Mouse (Mus musculus): Measurements from ENCODE around the gene Gpc1. TPM values are rescaled to one million over a fixed set of nuclear protein-coding genes. Genes with fewer than 3 reads are reported as not detected.

The Gpc1 gene
- polyA plus RNA-seq (2015; fragmentation: Nextera tagmentation; extraction: Ambion mirVana) = 24.3 and 25.9 TPM in 2 replicates

GRCm38 (mm10) chr1:92831188-92832001 lies at the start of gene Gpc1:
Gpc1 (plus strand) TSS chr1:92831645.
- peak; percentile 87 for DNase-seq (ENCODE audit: low spot score)

DNA sequence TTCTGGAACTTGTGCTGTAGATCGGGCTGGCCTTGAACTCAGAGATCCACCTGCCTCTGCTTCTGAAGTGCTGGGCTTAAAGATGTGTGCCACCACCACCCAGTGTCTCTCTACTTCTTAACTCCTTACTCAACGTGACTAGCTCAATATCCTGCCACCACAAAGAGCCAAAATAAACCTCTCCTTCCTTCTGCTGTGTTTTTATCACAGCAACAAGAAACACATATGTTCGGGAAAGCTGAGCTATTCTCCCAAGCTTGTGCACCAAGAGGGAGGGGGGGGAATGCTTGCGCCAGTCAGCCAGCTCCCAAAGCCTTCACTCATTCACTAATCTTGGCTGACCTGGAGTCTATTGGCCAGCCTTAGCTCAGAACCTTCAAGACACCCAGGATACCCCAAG lies 49.6 kb upstream of the Gpc1 start:
- no peak for DNase-seq (ENCODE audit: low spot score)

DNA sequence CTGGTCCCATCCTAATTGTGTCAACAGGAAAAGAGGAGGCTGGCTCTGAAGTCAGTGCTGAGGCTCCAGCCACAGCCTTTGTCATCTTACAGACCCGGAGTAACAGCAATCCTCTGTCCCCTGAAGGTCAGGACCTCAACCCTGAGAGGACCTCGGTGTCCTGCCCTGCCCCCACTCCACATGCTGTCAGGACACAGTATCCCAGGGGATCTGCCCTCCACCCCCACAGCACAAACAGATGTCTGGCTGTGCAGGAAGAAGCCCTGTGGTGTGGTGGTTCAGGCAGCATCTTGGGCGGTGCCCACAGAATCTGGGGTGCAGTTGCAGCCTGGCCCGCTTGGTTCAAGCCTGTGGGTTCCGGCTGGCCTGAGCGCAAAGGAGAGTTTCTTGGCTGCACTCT lies 48.9 kb upstream of the Gpc1 start:
- no peak for DNase-seq (ENCODE audit: low spot score)

DNA sequence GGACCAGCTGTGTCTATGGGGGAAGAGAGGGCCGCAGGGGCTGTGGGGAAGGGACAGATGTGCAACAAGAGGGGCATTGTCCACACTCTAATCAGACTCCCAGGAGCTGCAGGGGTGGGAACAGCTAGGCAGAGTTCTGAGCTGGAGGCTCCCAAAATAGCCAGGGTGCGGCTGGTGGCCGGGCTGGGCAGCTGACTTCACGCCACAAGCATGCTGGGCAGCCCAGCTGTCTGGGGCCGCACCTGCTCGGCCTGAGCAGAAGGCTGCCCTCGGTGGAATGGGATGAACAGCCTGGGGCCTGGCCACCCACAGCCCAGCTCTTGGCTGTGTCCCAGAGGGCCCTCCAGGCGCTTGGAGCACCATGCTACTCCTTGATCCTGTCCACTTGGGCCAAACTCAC lies 44.2 kb upstream of the Gpc1 start:
- DNase-seq (ENCODE audit: low spot score) = no peak

DNA sequence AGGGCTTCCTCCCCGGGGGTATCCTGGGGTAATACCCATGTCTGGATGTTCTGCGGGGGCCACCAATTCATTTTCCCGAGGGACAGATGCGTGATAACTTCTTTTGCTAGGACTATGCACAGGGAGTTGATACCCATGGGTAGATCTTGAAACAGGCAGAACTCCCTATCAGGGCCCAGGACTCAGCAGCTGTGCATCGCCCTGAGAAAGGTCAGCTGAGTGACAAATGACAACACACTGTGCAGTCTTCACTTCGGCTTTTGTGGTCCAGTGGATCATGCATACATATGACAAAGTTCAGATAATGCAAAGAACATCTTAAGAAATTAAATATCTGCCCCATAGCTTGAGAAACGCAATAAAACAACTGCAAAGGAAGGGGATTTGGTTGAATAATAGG lies 43.4 kb upstream of the Gpc1 start:
- DNase-seq (ENCODE audit: low spot score) = no peak

DNA sequence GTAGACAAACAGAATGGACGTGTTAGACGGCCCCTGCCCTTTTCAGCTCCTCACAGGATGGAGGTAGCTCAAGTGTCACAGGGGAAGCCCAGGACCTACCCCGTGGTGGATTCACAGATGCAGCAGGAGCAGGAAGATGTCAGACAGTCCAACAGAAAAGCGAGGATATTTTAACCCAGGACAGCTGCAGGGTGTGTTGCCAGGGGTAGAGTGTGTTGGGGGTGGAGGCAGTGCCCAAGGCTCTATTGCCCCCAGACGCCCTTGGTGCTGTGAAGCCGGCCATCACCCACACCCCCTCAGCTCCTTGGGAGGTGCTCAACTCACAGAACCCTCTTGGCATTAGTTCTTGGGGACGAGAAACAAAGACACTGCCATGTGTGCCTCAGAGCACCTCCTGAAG lies 40.8 kb upstream of the Gpc1 start:
- DNase-seq (ENCODE audit: low spot score) = no peak

DNA sequence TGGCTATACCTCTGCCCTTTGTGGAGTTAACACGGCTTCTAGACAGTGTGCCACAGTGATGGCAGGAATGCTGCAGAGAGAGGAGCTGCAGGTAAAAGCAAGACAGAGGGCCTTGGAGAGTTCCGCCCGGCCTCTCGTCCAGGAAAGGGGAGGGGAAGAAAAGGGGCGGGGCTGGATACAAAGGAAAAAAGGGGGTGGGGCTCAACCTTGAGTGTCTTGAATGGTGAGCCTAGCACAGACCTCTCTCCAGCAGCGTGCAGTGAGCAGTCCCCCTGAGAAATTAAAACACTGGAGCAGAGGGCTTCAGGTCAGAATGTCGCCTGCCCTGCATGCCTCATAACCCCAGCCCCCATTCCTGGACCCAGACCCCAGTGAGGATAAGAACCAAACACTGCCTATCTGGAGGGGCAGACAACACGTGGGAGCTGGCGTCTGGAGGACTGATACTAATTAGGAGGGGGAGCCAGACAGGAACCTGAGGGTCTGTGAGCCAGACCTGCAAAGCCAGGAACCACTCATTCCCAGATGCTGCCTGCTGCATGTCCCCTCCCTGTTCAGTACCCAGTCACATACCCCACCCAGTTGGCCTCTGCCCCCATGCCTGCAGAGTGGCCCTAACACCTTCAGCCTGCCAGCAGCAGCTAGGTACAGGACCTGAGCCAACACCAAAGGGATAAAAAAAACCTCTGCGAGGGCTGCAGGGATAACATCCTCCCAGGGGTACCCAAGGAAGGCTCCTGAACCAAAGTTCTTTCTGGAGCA lies 40.2 kb upstream of the Gpc1 start:
- no peak for DNase-seq (ENCODE audit: low spot score)

GRCm38 (mm10) chr1:92793781-92794180 lies 37.7 kb upstream of the Gpc1 start:
- no peak for DNase-seq (ENCODE audit: low spot score)

DNA sequence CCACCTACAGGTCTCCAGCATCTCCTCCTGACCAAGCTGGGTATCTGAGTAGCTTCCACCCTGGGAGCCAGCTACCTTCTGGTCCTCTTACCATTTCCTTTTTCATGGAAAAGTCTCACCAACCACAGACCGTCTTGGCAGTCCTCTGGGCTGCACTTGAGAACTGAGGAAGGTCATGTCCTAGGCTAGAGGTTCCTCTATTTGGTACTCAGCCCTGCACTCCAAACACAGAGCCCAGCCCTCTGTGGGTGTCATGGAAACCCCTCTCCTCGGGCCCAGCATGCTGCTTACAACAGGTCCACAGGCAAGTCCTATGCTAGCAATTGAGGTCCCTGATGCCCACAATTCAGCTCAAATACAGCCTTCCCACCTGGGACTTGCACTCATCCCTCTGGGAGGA lies 33.0 kb upstream of the Gpc1 start:
- no peak for DNase-seq (ENCODE audit: low spot score)

GRCm38 (mm10) chr1:92799653-92800052 lies 31.8 kb upstream of the Gpc1 start:
- no peak for DNase-seq (ENCODE audit: low spot score)

DNA sequence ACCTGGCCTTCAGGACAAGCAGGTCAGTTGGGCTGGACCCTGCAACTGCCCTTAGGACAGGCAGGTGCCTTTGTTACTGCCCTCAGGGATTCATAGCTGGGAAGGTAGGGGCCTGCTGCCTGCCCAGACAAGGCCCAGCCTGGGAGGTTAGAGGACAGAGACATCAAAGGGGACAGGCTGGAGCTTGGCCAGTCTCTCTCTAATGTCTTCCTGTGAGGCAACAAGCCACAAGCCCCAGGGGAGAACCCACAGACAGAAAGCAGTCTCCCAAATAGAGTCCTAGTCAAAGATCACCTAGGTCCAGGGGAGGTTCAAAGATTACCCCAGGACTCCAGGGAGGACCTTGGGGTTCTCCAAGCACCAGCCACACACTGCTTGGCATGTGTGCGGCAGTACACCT lies 29.1 kb upstream of the Gpc1 start:
- DNase-seq (ENCODE audit: low spot score) = no peak

DNA sequence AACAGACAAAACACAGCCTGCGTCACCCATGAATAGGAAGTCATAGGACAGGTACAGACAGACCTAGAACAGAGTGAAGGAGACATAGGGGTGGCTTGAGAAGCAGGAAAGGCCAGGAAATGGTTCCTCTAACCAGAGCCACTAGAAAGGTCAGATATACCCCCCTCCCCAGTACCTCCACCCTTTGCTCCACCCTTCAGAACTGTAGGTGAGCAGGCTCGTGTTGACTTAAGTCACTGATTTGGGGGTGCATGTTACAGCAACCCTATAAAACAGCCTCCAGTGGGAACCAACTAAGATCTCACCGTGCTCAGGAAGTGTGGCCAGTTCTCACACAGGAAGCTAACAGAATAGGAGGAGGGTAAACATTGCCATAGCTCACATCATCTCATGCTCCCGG lies 28.1 kb upstream of the Gpc1 start:
- no peak for DNase-seq (ENCODE audit: low spot score)

GRCm38 (mm10) chr1:92805181-92805580 lies 26.3 kb upstream of the Gpc1 start:
- no peak for DNase-seq (ENCODE audit: low spot score)

GRCm38 (mm10) chr1:92805836-92806235 lies 25.6 kb upstream of the Gpc1 start:
- DNase-seq (ENCODE audit: low spot score) = no peak

GRCm38 (mm10) chr1:92806720-92807119 lies 24.7 kb upstream of the Gpc1 start:
- DNase-seq (ENCODE audit: low spot score) = no peak

- no peak for DNase-seq (ENCODE audit: low spot score)
Observed at GRCm38 (mm10) chr1:92809621-92810020, 21.8 kb upstream of the Gpc1 start.

GRCm38 (mm10) chr1:92814319-92814718 lies 17.1 kb upstream of the Gpc1 start:
- no peak for DNase-seq (ENCODE audit: low spot score)

- DNase-seq (ENCODE audit: low spot score) = no peak
Observed at GRCm38 (mm10) chr1:92815100-92815499, 16.3 kb upstream of the Gpc1 start.

GRCm38 (mm10) chr1:92815756-92816294 lies 15.6 kb upstream of the Gpc1 start:
- DNase-seq (ENCODE audit: low spot score) = no peak

DNA sequence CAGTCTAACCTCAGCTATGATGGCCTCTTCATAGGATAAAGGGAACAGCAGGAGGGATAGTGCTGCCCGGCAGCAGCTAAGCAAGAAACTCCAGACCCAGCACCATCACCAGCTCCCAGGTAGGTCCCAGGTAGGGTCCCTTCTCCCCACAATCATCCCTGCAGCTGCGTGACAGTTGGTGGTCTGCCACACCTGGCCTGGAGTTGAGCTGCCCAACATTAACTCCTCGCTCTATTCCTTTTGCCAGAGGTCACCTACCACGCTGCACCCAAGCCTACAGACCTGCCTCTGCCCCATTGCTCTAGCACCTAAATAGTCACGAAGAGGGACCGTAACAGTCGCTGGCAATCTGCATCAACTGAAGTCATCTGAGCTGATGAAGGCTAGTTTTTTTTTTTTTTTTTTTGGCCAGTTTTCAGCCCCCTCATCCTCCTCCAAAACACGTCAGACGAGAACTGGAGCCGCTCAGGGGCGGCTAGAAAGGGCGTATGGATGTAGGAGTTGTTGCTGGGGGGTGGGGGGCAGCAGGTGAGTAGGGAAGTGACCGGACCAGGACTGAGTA lies 738 bp upstream of the Gpc1 start:
- DNase-seq (ENCODE audit: low spot score) = no peak

DNA sequence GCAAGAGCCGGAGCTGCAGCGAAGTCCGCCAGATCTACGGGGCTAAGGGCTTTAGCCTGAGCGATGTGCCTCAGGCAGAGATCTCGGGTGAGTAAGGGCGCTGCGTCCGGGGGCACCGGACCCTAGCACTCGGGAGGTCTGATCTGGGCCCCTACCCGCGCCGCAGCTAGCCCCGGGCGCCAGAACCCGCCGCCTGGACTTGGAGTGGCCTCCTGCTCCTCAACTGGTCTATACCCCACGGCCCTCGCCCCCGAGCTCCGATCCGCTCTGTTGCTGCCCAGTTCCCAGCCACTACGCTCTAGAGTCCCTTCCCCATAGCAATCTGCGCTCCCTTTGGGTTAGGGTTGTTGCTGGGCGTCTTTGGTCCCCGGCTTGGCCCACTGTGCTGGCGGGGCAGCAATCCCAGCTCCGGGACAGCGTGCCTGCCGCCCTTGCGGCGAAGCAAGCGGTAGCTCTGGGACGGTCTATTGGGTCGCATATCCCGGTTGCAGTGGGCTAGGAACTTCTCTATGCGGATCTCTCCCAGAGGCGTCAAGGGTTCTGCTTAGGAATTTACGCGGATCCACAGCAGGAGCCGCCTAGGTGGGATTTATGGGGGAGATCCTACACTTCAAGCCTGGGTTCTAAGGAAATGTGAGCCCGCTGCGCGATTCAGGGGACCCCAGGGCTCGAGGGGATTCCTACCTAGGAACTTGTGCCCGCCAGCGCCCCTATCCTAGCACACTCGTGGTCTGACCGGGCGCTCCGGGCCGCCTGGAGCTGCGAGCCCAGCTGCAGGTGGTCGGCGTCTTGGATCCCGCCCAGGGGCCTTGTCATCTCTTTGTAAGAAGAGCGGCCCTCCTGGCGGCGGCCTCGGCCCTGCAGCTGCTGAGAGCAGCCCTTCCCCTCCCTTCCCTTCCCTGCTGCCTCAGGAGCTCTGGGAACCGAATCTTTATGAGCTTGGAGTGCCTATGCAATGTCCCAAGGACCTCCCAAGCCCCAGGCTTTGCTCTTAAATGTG lies 866 bp downstream of the Gpc1 start:
- DNase-seq (ENCODE audit: low spot score) = peak; percentile 29
